Mouse (Mus musculus): ENCODE results near the gene Dis3l2.

Dis3l2 gene

DNA sequence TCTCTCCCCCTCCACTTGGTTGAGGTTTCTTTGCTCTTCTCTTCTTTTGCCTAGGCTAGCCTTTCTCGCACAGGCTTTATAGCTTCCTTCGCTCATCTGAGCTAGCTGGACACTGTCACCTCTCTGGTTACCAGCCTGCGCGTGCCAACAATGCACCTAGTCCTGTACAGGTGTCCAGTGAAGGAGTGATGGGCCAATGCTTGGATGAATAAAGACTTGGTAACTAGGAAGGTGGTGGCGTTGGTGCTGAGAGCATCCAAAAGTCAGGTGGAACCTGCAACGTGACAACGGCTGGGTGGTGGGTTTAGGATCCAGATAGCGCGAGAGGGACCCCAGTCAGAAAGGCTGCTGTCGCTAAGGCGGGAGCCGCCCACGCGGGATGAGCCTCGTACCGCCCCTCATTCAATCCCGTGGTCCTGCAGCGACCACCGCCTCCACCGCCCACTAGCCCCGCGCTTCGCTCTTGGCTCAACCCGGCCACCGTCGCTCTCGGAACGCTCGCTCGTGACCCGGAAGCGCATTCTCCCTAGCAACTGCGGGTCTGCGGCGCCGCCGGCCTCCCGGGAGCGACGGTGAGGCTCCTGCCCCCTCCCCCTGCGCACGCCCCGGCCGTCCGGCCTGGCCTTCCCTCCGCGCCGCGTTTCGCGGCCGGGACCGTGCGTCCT lies at the start of gene Dis3l2:
Gene Dis3l2 (plus strand): TSS at position 509 of the 665 bp plus-strand sequence.
- peak; percentile 96 for DNase-seq

- DNase-seq = no peak
These were observed 46.5 kb upstream of the Dis3l2 start for GRCm38 (mm10) chr1:86657071-86657470.

DNA sequence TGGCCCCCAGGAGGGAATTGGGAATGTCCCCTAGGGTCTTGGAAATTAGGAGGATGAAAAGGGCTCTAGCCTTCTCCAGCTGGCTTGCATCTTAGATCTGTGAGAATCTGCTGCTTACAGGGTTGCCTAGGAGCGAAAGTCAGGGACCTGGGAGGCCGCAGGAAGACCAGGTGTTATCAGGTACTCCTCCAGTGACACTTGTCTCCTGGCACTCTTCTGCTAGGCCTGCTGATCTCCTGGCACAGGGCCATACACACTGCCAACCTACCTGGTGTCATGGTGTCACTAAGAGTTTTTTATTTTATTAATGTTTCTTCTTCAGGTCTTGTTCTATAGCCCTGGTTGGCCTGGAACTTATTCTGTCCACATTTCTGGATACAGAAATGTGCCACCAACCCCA lies 38.5 kb upstream of the Dis3l2 start:
- no peak for DNase-seq

GRCm38 (mm10) chr1:86669552-86670273 lies 33.9 kb upstream of the Dis3l2 start:
- DNase-seq = peak; percentile 89

- peak; percentile 88 for DNase-seq
These were observed 33.1 kb upstream of the Dis3l2 start, which contains the start of gene Nppc for GRCm38 (mm10) chr1:86670279-86671038. Gene Nppc (minus strand): TSS chr1:86670571.

DNA sequence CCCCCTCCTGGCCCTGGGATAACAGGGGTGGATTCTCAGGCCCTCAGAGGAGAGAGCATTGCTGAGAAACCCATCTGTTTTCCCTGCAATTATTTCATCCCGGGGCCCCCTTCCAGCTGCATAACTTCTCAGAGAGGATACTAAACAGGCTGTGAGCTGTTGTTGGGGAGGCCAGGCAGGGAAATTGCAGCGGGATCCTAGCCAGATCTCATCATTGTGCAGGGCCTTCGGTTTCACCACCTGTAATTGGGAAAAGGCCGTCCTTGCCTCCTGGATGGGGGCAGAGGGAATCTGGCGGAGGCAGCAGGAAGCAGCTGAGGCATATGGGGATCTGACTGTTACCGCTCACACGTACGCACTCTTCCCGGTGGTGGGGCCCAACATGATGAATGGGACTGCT lies 29.2 kb upstream of the Dis3l2 start:
- DNase-seq = no peak

DNA sequence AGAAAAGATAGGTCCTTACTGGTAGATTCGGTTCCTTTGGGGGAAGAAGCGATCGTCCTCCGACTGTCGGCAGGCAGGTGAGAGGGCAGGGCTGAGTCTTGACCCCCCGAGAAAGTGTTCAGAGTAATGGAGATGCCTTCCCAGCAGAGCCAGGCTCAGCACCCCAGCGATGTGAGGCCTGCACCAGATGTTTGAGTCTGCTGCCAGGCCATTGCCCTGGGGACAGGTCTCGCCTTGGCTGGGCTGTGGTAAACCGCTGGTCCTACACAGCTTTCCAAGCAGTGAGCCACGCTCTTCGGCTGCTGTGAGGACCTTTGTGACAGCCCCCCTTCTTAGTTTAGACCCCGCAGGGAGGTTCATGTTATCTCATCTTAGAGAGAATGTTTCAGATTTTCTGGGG lies 28.5 kb upstream of the Dis3l2 start:
- DNase-seq = no peak

- no peak for DNase-seq
These were observed 26.0 kb upstream of the Dis3l2 start for GRCm38 (mm10) chr1:86677624-86678023.

GRCm38 (mm10) chr1:86678667-86679066 lies 24.9 kb upstream of the Dis3l2 start:
- no peak for DNase-seq

- no peak for DNase-seq
These were observed 16.4 kb upstream of the Dis3l2 start for GRCm38 (mm10) chr1:86687236-86687635.

DNA sequence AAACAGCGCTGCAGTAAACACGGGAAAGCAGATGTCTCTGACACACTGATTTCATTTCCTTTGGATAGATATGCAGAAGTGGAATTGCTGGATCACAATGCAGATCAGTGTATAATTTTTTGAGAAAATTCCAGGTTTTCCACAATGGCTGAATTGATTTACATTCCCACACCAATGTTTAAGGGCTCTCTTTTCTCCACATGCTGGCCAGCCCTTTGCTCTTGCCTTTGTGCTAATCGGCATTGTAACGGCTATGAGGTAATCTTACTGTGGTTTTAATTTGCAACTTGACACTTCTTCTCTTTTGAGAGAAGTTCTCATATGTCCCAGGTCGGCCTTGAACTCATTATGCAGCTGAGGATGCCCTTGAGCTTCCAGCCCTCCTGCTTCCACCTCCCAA lies 12.6 kb upstream of the Dis3l2 start:
- DNase-seq = no peak

DNA sequence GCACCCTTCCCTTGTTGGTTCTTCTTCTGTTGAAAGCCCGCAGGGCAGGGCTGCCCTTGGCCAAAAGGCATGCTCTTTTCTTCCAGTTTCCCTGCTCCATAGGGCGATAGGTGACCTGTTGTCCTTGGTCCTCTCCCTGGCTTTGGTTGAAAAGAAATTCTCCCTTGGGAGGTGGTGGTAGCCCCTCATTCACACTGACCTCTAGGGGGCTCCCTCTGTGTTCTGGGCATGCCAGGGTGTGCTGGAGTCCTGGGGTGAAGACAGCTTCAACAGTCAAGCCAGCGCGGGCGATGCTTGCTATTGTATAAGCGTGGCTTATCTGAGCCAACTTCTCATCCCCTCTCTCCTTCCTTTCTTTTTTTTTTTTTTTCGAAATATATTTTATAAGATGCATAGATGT lies 6.7 kb upstream of the Dis3l2 start:
- no peak for DNase-seq

DNA sequence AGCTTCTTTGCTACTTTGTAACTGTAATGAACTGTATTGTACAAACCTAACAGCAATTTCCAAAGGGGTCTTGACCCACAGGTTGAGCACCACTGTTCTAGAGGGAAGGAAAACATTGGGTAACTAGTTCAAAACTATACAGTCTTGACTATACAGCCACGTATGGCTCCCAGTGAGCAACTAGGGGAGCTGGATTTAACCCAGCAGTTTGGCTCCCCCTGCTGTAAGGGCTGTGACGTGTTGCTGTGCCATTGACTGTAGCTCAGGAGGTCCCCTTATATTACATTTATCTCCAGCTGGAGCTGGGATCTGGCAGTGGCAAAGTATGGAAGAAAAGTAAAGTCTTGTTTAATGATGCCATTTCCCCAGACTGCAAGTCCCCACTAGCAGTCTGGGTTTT lies 4.9 kb upstream of the Dis3l2 start:
- DNase-seq = no peak

DNA sequence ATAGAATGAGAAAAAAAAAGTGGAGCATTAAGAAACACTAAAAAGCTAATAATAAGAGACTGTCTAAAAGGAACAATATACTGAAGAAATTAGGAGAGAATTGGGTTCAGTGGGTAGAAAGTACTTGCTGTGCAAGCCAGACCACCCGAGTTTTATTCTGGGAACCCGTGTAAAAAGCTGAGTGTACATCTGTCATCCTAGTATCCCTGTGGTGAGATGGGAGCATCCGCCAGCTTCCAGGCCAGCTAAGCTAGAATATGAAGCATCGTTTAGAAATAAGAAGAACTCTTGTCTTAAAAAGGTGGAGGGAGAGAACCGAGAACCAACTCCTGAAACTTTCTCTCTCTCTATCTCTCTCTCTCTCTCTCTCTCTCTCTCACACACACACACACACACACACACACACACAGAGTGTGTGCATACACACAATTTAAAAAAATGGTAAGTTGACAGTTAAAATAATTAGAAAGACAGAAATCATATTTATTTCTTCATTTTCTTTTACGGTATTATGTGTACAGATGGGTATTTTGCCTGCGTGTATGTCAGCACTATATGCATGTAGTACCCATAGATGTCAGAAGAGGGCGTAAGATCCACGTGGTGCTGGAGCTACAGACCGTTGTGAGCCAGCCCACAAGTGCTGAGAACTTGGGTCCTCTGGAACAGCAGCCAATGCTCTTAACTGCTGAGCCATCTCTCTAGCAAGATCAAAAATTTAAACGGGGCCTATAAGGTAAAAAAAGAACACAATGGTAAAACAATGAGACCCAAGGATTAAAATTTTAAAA lies 4.1 kb upstream of the Dis3l2 start:
- DNase-seq = no peak

- no peak for DNase-seq
These were observed 3.2 kb upstream of the Dis3l2 start for GRCm38 (mm10) chr1:86700367-86700766.

GRCm38 (mm10) chr1:86703965-86704326 lies 338 bp downstream of the Dis3l2 start:
- DNase-seq = no peak

- DNase-seq = no peak
These were observed 1.9 kb downstream of the Dis3l2 start for GRCm38 (mm10) chr1:86705461-86705860.

GRCm38 (mm10) chr1:86709546-86709945 lies 5.9 kb downstream of the Dis3l2 start:
- no peak for DNase-seq

- DNase-seq = no peak
These were observed 8.4 kb downstream of the Dis3l2 start for GRCm38 (mm10) chr1:86712045-86712444.

- DNase-seq = no peak
These were observed 9.4 kb downstream of the Dis3l2 start for GRCm38 (mm10) chr1:86713054-86713453.

- no peak for DNase-seq
These were observed 14.6 kb downstream of the Dis3l2 start for GRCm38 (mm10) chr1:86718190-86718589.

- no peak for DNase-seq
These were observed 15.8 kb downstream of the Dis3l2 start for GRCm38 (mm10) chr1:86719391-86719790.
